Mouse (Mus musculus): ENCODE results near the gene Lenep. TPM values are rescaled to one million over a fixed set of nuclear protein-coding genes. Genes with fewer than 3 reads are reported as not detected.

Gene Lenep
- polyA plus RNA-seq, 1 experiment, result not detected

GRCm38 (mm10) chr3:89365153-89365485 is 37.5 kb downstream of the Lenep start, which contains the start of gene Dcst1:
Gene Dcst1 (minus strand): TSS chr3:89365253.
- TF ChIP-seq POLR2A (IDR thresholded peaks at IDR 0.05; ENCODE audit: low read depth, low read length) (no peak), CTCF (IDR thresholded peaks at IDR 0.05; ENCODE audit: borderline replicate concordance, insufficient read depth, low read length) (no peak)
- H3K4me3 ChIP-seq (ENCODE audit: insufficient read depth, low read length), result no peak within 1 kb of the TSS
- no peak within 1 kb of the TSS for H3K27ac ChIP-seq (ENCODE audit: insufficient read depth, low read length)
- H3K4me1 ChIP-seq (ENCODE audit: control insufficient read depth, insufficient read depth, low read length), result no peaks in the 10 kb centered on the region

DNA sequence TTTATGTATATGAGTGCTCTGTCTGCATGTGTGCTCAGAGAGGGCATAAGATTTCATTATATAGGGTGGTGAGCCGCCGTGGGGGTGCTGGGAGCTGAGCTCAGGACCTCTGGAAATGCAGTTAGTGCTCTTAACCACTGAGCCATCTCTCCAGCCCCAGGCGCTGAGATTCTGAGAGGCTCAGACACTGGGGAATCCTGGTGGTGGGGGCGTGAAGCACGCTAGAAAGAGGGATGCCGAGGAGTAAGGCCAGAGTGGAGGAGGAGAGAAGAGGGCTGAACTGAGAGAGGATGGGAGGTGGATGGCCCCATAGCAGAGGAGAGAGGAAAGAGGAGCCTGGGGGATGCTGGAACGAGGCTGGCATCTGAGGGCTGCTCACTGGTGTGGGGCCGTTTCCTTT is 38.0 kb downstream of the Lenep start:
- no peaks in the 10 kb centered on the region for H3K4me1 ChIP-seq (ENCODE audit: control insufficient read depth, insufficient read depth, low read length)
- TF ChIP-seq POLR2A (IDR thresholded peaks at IDR 0.05; ENCODE audit: low read depth, low read length) (no peak), CTCF (IDR thresholded peaks at IDR 0.05; ENCODE audit: borderline replicate concordance, insufficient read depth, low read length) (no peak)
- H3K4me3 ChIP-seq (ENCODE audit: insufficient read depth, low read length), result no peak overlapping the region

GRCm38 (mm10) chr3:89361675-89362074 is 40.9 kb downstream of the Lenep start, which contains the start of gene Dcst2:
Gene Dcst2 (plus strand): TSS chr3:89361975.
- Histone ChIP-seq H3K27ac (ENCODE audit: insufficient read depth, low read length) (no peak within 1 kb of the TSS), H3K4me1 (ENCODE audit: control insufficient read depth, insufficient read depth, low read length) (no peaks in the 10 kb centered on the region), H3K4me3 (ENCODE audit: insufficient read depth, low read length) (no peak within 1 kb of the TSS)
- TF ChIP-seq POLR2A (IDR thresholded peaks at IDR 0.05; ENCODE audit: low read depth, low read length), result no peak
- TF ChIP-seq CTCF (IDR thresholded peaks at IDR 0.05; ENCODE audit: borderline replicate concordance, insufficient read depth, low read length), result no peak

More for the DNA sequence above, 38.0 kb downstream of the Lenep start:
- H3K27ac ChIP-seq (ENCODE audit: insufficient read depth, low read length), result no peak overlapping the region

DNA sequence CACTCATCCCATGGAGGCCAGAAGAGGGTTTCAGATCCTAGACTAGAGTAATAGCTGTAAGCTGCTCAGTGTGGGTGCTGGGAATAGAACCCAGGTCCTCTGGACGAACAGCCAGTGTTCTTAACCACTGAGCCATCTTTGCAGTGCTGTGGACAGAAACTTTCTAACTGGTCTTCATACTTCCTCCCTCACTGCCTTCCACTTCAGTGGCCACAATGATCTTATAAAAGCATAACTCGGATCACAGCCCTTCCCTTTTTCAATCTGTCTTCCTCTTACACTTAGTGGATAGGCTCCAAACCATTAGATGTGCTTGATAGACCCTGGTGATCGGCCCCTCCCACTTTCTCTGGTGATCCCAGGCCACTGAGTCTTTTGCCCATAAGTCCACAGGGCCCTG is 42.4 kb downstream of the Lenep start:
- H3K27ac ChIP-seq (ENCODE audit: insufficient read depth, low read length), result no peak overlapping the region
- no peak for TF ChIP-seq POLR2A (IDR thresholded peaks at IDR 0.05; ENCODE audit: low read depth, low read length)
- no peak for TF ChIP-seq CTCF (IDR thresholded peaks at IDR 0.05; ENCODE audit: borderline replicate concordance, insufficient read depth, low read length)
- H3K4me1 ChIP-seq (ENCODE audit: control insufficient read depth, insufficient read depth, low read length), result no peaks in the 10 kb centered on the region
- H3K4me3 ChIP-seq (ENCODE audit: insufficient read depth, low read length), result no peak overlapping the region

DNA sequence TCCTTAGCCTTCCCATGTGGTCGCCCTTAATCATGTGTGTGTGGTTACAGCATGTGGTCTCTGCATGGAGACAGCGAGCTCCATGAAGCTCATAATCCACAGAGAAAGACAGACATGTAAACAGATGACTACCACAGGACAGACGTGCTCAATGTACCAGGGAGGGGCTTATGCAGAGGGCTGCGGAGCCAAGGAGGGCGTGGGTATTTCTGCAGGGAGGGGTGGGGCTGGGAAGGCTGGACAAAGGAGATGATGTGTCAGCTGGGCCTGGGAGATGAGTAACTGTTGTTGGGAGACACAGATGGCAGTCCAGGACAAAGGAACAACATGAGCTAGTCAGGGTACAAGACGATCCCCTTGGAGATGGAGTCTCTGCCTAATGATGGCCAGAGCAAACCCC is 43.0 kb downstream of the Lenep start:
- Histone ChIP-seq H3K4me3 (ENCODE audit: insufficient read depth, low read length) (no peak overlapping the region), H3K4me1 (ENCODE audit: control insufficient read depth, insufficient read depth, low read length) (no peaks in the 10 kb centered on the region), H3K27ac (ENCODE audit: insufficient read depth, low read length) (no peak overlapping the region)
- no peak for TF ChIP-seq POLR2A (IDR thresholded peaks at IDR 0.05; ENCODE audit: low read depth, low read length)
- no peak for TF ChIP-seq CTCF (IDR thresholded peaks at IDR 0.05; ENCODE audit: borderline replicate concordance, insufficient read depth, low read length)

DNA sequence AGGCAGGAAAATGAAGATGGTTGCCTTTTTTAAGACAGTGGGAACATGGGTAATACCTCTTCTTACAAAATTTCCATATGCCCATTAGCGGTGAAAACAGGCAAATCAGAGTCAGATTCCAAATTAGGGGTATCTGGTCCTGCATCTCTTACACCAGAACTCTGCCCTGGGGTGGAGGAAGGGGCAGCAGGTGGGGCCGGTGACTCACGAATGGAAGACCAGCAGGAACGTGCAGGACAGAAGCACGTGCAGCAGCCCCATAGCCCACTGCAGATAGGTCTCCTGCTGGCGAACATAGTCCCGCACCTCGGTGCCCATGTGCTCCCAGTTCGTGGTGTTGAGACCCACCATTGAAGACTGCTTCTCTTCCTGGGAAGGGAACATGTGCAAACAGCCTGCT is 46.6 kb downstream of the Lenep start:
- Histone ChIP-seq H3K4me1 (ENCODE audit: control insufficient read depth, insufficient read depth, low read length) (no peaks in the 10 kb centered on the region), H3K27ac (ENCODE audit: insufficient read depth, low read length) (no peak overlapping the region), H3K4me3 (ENCODE audit: insufficient read depth, low read length) (no peak overlapping the region)
- TF ChIP-seq POLR2A (IDR thresholded peaks at IDR 0.05; ENCODE audit: low read depth, low read length), result no peak

DNA sequence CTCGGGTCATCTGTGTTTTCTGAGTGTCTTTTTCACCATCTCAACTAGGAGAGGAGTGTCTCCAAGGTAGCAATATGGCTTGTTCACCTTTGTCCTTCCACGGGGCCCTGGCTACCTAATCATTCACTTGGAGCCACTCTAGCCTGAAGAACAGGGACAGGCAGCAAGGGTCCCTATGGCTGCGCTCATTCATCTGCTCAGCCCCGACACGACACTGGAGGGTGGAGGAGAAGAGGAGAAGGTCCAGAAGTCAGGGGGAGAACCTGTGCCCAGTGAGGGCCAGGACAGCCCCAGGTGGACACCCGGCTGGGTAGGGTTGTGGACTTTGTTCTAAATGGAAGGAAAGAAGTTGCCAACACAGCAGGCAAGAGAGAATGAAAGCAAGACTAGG is 47.1 kb downstream of the Lenep start:
- no peak overlapping the region for H3K4me3 ChIP-seq (ENCODE audit: insufficient read depth, low read length)
- TF ChIP-seq CTCF (IDR thresholded peaks at IDR 0.05; ENCODE audit: borderline replicate concordance, insufficient read depth, low read length) (no peak), POLR2A (IDR thresholded peaks at IDR 0.05; ENCODE audit: low read depth, low read length) (no peak)
- H3K4me1 ChIP-seq (ENCODE audit: control insufficient read depth, insufficient read depth, low read length), result no peaks in the 10 kb centered on the region
- no peak overlapping the region for H3K27ac ChIP-seq (ENCODE audit: insufficient read depth, low read length)

- Histone ChIP-seq H3K4me1 (ENCODE audit: control insufficient read depth, insufficient read depth, low read length) (no peaks in the 10 kb centered on the region), H3K4me3 (ENCODE audit: insufficient read depth, low read length) (no peak overlapping the region), H3K27ac (ENCODE audit: insufficient read depth, low read length) (no peak overlapping the region)
- no peak for TF ChIP-seq POLR2A (IDR thresholded peaks at IDR 0.05; ENCODE audit: low read depth, low read length)
- TF ChIP-seq CTCF (IDR thresholded peaks at IDR 0.05; ENCODE audit: borderline replicate concordance, insufficient read depth, low read length), result peak; percentile 55; the same call in 1 of the 2 replicates
Observed at GRCm38 (mm10) chr3:89354816-89355511, 47.6 kb downstream of the Lenep start.

- no peak for TF ChIP-seq POLR2A (IDR thresholded peaks at IDR 0.05; ENCODE audit: low read depth, low read length)
- TF ChIP-seq CTCF (IDR thresholded peaks at IDR 0.05; ENCODE audit: borderline replicate concordance, insufficient read depth, low read length), result no peak
- Histone ChIP-seq H3K4me3 (ENCODE audit: insufficient read depth, low read length) (no peak overlapping the region), H3K4me1 (ENCODE audit: control insufficient read depth, insufficient read depth, low read length) (peaks cover 6% of the 10 kb centered on the region), H3K27ac (ENCODE audit: insufficient read depth, low read length) (no peak overlapping the region)
Observed at GRCm38 (mm10) chr3:89351271-89351670, 51.3 kb downstream of the Lenep start.

Other genes with a start within 250 kb of the Lenep start
- 0.32 and 1.0 TPM in 2 replicates for gene Hcn3, start 242.6 kb downstream of the Lenep start, polyA plus RNA-seq (2011; ENCODE audit: insufficient read length, low read depth, missing spikeins)
- 45.3 and 57.5 TPM in 2 replicates for gene Clk2, start 238.0 kb downstream of the Lenep start, polyA plus RNA-seq (2011; ENCODE audit: insufficient read length, low read depth, missing spikeins)
- 75.7 and 91.2 TPM in 2 replicates for gene Scamp3, start 225.3 kb downstream of the Lenep start, polyA plus RNA-seq (2011; ENCODE audit: insufficient read length, low read depth, missing spikeins)
- 46.9 and 49.5 TPM in 2 replicates for gene Fam189b, start 219.7 kb downstream of the Lenep start, polyA plus RNA-seq (2011; ENCODE audit: insufficient read length, low read depth, missing spikeins)
- gene Gba, start 199.9 kb downstream of the Lenep start, polyA plus RNA-seq (2011; ENCODE audit: insufficient read length, low read depth, missing spikeins), result 86.8 and 103 TPM in 2 replicates
- gene Thbs3, start 187.6 kb downstream of the Lenep start, polyA plus RNA-seq (2011; ENCODE audit: insufficient read length, low read depth, missing spikeins), result 60.8 and 83.1 TPM in 2 replicates
- gene Mtx1, start 175.7 kb downstream of the Lenep start, polyA plus RNA-seq (2011; ENCODE audit: insufficient read length, low read depth, missing spikeins), result 96.9 and 98.6 TPM in 2 replicates
- 1.1 and 2.5 TPM in 2 replicates for gene Muc1, start 173.7 kb downstream of the Lenep start, polyA plus RNA-seq (2011; ENCODE audit: insufficient read length, low read depth, missing spikeins)
- 265 and 289 TPM in 2 replicates for gene Krtcap2, start 156.8 kb downstream of the Lenep start, polyA plus RNA-seq (2011; ENCODE audit: insufficient read length, low read depth, missing spikeins)
- 14.2 and 24.2 TPM in 2 replicates for gene Trim46, start 156.5 kb downstream of the Lenep start, polyA plus RNA-seq (2011; ENCODE audit: insufficient read length, low read depth, missing spikeins)
- gene Dpm3, start 143.4 kb downstream of the Lenep start, polyA plus RNA-seq (2011; ENCODE audit: insufficient read length, low read depth, missing spikeins), result 47.2 and 51.3 TPM in 2 replicates
- 91.5 and 103 TPM in 2 replicates for gene Slc50a1, start 132.2 kb downstream of the Lenep start, polyA plus RNA-seq (2011; ENCODE audit: insufficient read length, low read depth, missing spikeins)
- gene Efna1, start 121.7 kb downstream of the Lenep start, polyA plus RNA-seq (2011; ENCODE audit: insufficient read length, low read depth, missing spikeins), result 4.1 and 7.1 TPM in 2 replicates
- 7.1 and 8.7 TPM in 2 replicates for gene Efna3, start 79.8 kb downstream of the Lenep start, polyA plus RNA-seq (2011; ENCODE audit: insufficient read length, low read depth, missing spikeins)
- gene Efna4, start 64.8 kb downstream of the Lenep start, polyA plus RNA-seq (2011; ENCODE audit: insufficient read length, low read depth, missing spikeins), result 11.2 and 11.4 TPM in 2 replicates
- 112 and 136 TPM in 2 replicates for gene Adam15, start 52.8 kb downstream of the Lenep start, polyA plus RNA-seq (2011; ENCODE audit: insufficient read length, low read depth, missing spikeins)
- gene Dcst2, start 40.8 kb downstream of the Lenep start, polyA plus RNA-seq (2011; ENCODE audit: insufficient read length, low read depth, missing spikeins), result not detected in 2 replicates
- not detected in 2 replicates for gene Dcst1, start 37.5 kb downstream of the Lenep start, polyA plus RNA-seq (2011; ENCODE audit: insufficient read length, low read depth, missing spikeins)
- 46.9 and 56.0 TPM in 2 replicates for gene Zbtb7b, start 8.0 kb downstream of the Lenep start, polyA plus RNA-seq (2011; ENCODE audit: insufficient read length, low read depth, missing spikeins)
- gene Flad1, start 9.1 kb upstream of the Lenep start, polyA plus RNA-seq (2011; ENCODE audit: insufficient read length, low read depth, missing spikeins), result 10.9 and 11.2 TPM in 2 replicates
- 142 and 174 TPM in 2 replicates for gene Cks1b, start 15.6 kb upstream of the Lenep start, polyA plus RNA-seq (2011; ENCODE audit: insufficient read length, low read depth, missing spikeins)
- gene Shc1, start 15.7 kb upstream of the Lenep start, polyA plus RNA-seq (2011; ENCODE audit: insufficient read length, low read depth, missing spikeins), result 224 and 227 TPM in 2 replicates
- gene Pygo2, start 27.4 kb upstream of the Lenep start, polyA plus RNA-seq (2011; ENCODE audit: insufficient read length, low read depth, missing spikeins), result 42.4 and 45.2 TPM in 2 replicates
- gene Pbxip1, start 33.9 kb upstream of the Lenep start, polyA plus RNA-seq (2011; ENCODE audit: insufficient read length, low read depth, missing spikeins), result 90.9 and 91.6 TPM in 2 replicates
- gene Pmvk, start 51.7 kb upstream of the Lenep start, polyA plus RNA-seq (2011; ENCODE audit: insufficient read length, low read depth, missing spikeins), result 16.3 and 21.0 TPM in 2 replicates
- 0.90 and 1.6 TPM in 2 replicates for gene Kcnn3, start 117.4 kb upstream of the Lenep start, polyA plus RNA-seq (2011; ENCODE audit: insufficient read length, low read depth, missing spikeins)